Mouse (Mus musculus) myocyte (in vitro differentiated cells): ENCODE data around the gene Hoxb3.

ENCODE experiments used
- CEBPB ChIP-seq: IDR thresholded peaks from 2 replicates; pipeline ENCODE4 v1.6.1; 2011; ENCODE audit warnings: mild to moderate bottlenecking, moderate library complexity; ENCODE audit not compliant: poor library complexity, insufficient read depth, severe bottlenecking
- E2F4 ChIP-seq: IDR thresholded peaks from one replicate; pipeline ENCODE4 v1.6.1; 2011; ENCODE audit warnings: mild to moderate bottlenecking, control low read depth, moderate library complexity; ENCODE audit not compliant: insufficient read depth
- MAX ChIP-seq: IDR thresholded peaks from one replicate; pipeline ENCODE4 v1.6.1; 2011; ENCODE audit warnings: low read depth, mild to moderate bottlenecking, control low read depth
- MYOD1 ChIP-seq, 3 experiments: IDR thresholded peaks; one replicate each; pipeline ENCODE4 v1.6.1; 2011; ENCODE audit warnings: control low read depth in 2 of 3, low read depth in 2 of 3, mild to moderate bottlenecking in 2 of 3, moderate library complexity in 1 of 3; ENCODE audit not compliant: insufficient read length in 2 of 3, control insufficient read depth in 1 of 3
- POLR2A ChIP-seq: IDR thresholded peaks from one replicate; pipeline ENCODE4 v1.6.1; 2011; ENCODE audit warnings: low read depth, mild to moderate bottlenecking, control low read depth, moderate library complexity; ENCODE audit not compliant: insufficient read length
- POLR2AphosphoS2 ChIP-seq: IDR thresholded peaks from one replicate; pipeline ENCODE4 v1.6.1; 2011; ENCODE audit warnings: low read depth, control low read depth; ENCODE audit not compliant: insufficient read length
- SRF ChIP-seq: IDR thresholded peaks from one replicate; pipeline ENCODE4 v1.6.1; 2011; ENCODE audit warnings: low read depth; ENCODE audit not compliant: control insufficient read depth, insufficient read length

GRCm38 (mm10) chr11:96354376-96354775, 31.2 kb downstream of the Hoxb3 start:
- TF ChIP-seq SRF (no peak), E2F4 (no peak), POLR2A (no peak), POLR2AphosphoS2 (no peak), MAX (no peak), CEBPB (no peak), MYOD1 (IDR thresholded peaks at IDR 0.05; ENCODE audit: control insufficient read depth in 1 of 3, insufficient read length in 2 of 3, low read depth in 2 of 3) (no peak)
